Mouse (Mus musculus) common myeloid progenitor, adult 5-6 weeks (primary cell): Measurements from ENCODE around the gene Bcar3. TPM values are rescaled to one million over a fixed set of nuclear protein-coding genes. Genes with fewer than 3 reads are reported as not detected.

Experiments used
- ATAC-seq: replicated peaks from 2 replicates; pipeline ENCODE4 v1.8.0; 2016; ENCODE audit warnings: low read depth, mild to moderate bottlenecking, moderate TSS enrichment, inconsistent platforms; ENCODE audit not compliant: poor library complexity, severe bottlenecking
- total RNA-seq: library from RNA; stranded (forward); fragments of 200-1000, 187-1606 nt; gene quantifications from 2 replicates; pipeline ENCODE4 v1.2.3, GENCODE M21; 2017

Bcar3 gene
- total RNA-seq, 1 experiment from 2014 or later, result 1.0 TPM

GRCm38 (mm10) chr3:122497871-122498270, 203.9 kb downstream of the Bcar3 start:
- 0 out of 2 replicates have a peak, but pooled peaks have one; percentile 25 for ATAC-seq

GRCm38 (mm10) chr3:122498528-122498927, 204.6 kb downstream of the Bcar3 start:
- ATAC-seq, result no peak

GRCm38 (mm10) chr3:122499647-122500046, 205.7 kb downstream of the Bcar3 start:
- no peak for ATAC-seq

GRCm38 (mm10) chr3:122500929-122501328, 207.0 kb downstream of the Bcar3 start:
- no peak for ATAC-seq

- ATAC-seq, result no peak
These were observed 212.5 kb downstream of the Bcar3 start for GRCm38 (mm10) chr3:122506343-122506916.

- no peak for ATAC-seq
These were observed 213.9 kb downstream of the Bcar3 start for GRCm38 (mm10) chr3:122507826-122508225.

- ATAC-seq, result peak; percentile 94
These were observed 215.1 kb downstream of the Bcar3 start for GRCm38 (mm10) chr3:122509084-122509483.

- ATAC-seq, result no peak
These were observed 215.8 kb downstream of the Bcar3 start for GRCm38 (mm10) chr3:122509534-122510239.

GRCm38 (mm10) chr3:122510240-122510750, 216.4 kb downstream of the Bcar3 start:
- ATAC-seq, result no peak

GRCm38 (mm10) chr3:122510932-122511331, 217.0 kb downstream of the Bcar3 start:
- no peak for ATAC-seq

- ATAC-seq, result no peak
These were observed 218.0 kb downstream of the Bcar3 start for GRCm38 (mm10) chr3:122511721-122512619.

GRCm38 (mm10) chr3:122512725-122513375, 218.9 kb downstream of the Bcar3 start:
- no peak for ATAC-seq

- no peak for ATAC-seq
These were observed 221.8 kb downstream of the Bcar3 start for GRCm38 (mm10) chr3:122515568-122516326.

- no peak for ATAC-seq
These were observed 222.4 kb downstream of the Bcar3 start for GRCm38 (mm10) chr3:122516327-122516695.

GRCm38 (mm10) chr3:122517726-122518125, 223.8 kb downstream of the Bcar3 start:
- ATAC-seq, result peak; percentile 33

- no peak for ATAC-seq
These were observed 224.3 kb downstream of the Bcar3 start for GRCm38 (mm10) chr3:122518231-122518736.

GRCm38 (mm10) chr3:122519082-122519481, 225.1 kb downstream of the Bcar3 start:
- no peak for ATAC-seq

- ATAC-seq, result no peak
These were observed 226.4 kb downstream of the Bcar3 start for GRCm38 (mm10) chr3:122520365-122520764.

- peak; percentile 69 for ATAC-seq
These were observed 226.9 kb downstream of the Bcar3 start for GRCm38 (mm10) chr3:122520875-122521274.
